Mouse (Mus musculus): Measurements from ENCODE around the gene Fxr1. TPM values are rescaled to one million over a fixed set of nuclear protein-coding genes. Genes with fewer than 3 reads are reported as not detected.
"Not testable (repeated sequence)": the region's sequence is repeated elsewhere in the genome, so short reads cannot be mapped to it uniquely, and the experiment has no call there.

Fxr1 gene
- polyA plus RNA-seq (2016; fragmentation: Nextera tagmentation; extraction: Ambion mirVana) = 67.7 and 70.5 TPM in 2 replicates

- H3K27ac ChIP-seq = peak within 1 kb of the TSS; percentile 100
- peak within 1 kb of the TSS; percentile 91 for H3K4me3 ChIP-seq
- DNase-seq (ENCODE audit: low spot score) = peak; percentile 91
- WGBS = 1% methylated on average over 64 of the region's 97 CpGs
- H3K27me3 ChIP-seq (ENCODE audit: insufficient read depth, poor library complexity, severe bottlenecking) = no peaks in the 10 kb centered on the region
- 0 out of 2 replicates have a peak, but pooled peaks cover 2% of the 10 kb centered on the region for H3K36me3 ChIP-seq
- H3K9me3 ChIP-seq = no peaks in the 10 kb centered on the region
- peaks cover 13% of the 10 kb centered on the region for H3K4me1 ChIP-seq
Measured at GRCm38 (mm10) chr3:34019540-34020381, at the start of gene Fxr1. Gene Fxr1, plus strand, starts transcription at chr3:34019943.

GRCm38 (mm10) chr3:33979395-33979794 lies 40.3 kb upstream of the Fxr1 start:
- Histone ChIP-seq H3K27ac (no peak overlapping the region), H3K4me3 (no peak overlapping the region), H3K9me3 (no peaks in the 10 kb centered on the region), H3K4me1 (no peaks in the 10 kb centered on the region), H3K36me3 (no peaks in the 10 kb centered on the region), H3K27me3 (ENCODE audit: insufficient read depth, poor library complexity, severe bottlenecking) (no peaks in the 10 kb centered on the region)
- WGBS = 69% methylated on average over 6 of the region's 6 CpGs
- no peak for DNase-seq (ENCODE audit: low spot score)

GRCm38 (mm10) chr3:33982746-33983145 lies 37.0 kb upstream of the Fxr1 start:
- 85% methylated on average over 5 of the region's 5 CpGs for WGBS
- no peak overlapping the region for H3K27ac ChIP-seq
- no peaks in the 10 kb centered on the region for H3K27me3 ChIP-seq (ENCODE audit: insufficient read depth, poor library complexity, severe bottlenecking)
- H3K4me3 ChIP-seq = no peak overlapping the region
- H3K36me3 ChIP-seq = no peaks in the 10 kb centered on the region
- no peaks in the 10 kb centered on the region for H3K9me3 ChIP-seq
- peak; percentile 33 for DNase-seq (ENCODE audit: low spot score)
- no peaks in the 10 kb centered on the region for H3K4me1 ChIP-seq

GRCm38 (mm10) chr3:33989302-33989701 lies 30.4 kb upstream of the Fxr1 start:
- DNase-seq (ENCODE audit: low spot score) = peak; percentile 87
- WGBS = 39% methylated on average over 8 of the region's 8 CpGs
- Histone ChIP-seq H3K4me1 (peaks cover 29% of the 10 kb centered on the region), H3K4me3 (peak overlapping the region; percentile 15; the same call in 1 of the 2 replicates), H3K27ac (peak overlapping the region; percentile 87), H3K27me3 (ENCODE audit: insufficient read depth, poor library complexity, severe bottlenecking) (no peaks in the 10 kb centered on the region), H3K9me3 (no peaks in the 10 kb centered on the region), H3K36me3 (no peaks in the 10 kb centered on the region)

DNA sequence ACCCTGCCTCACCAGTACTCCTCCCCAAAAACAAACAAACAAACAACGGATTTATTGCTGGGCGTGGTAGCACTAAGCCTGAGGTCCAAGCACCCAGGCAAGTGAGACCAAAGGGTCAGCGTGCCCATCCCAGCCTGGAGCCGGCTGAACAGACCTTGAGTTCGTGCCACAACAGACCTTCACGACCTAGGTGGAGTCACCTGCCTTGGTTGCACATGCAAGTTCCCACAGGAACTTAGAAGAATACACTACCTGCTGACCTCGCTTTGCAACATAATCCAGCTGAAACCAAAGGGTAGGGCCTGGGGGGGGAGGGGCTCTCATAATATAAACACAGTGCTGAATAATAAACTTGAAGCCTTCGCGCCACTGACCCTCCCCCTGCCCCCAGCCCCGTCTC lies 29.3 kb upstream of the Fxr1 start:
- no peak for DNase-seq (ENCODE audit: low spot score)
- Histone ChIP-seq H3K36me3 (no peaks in the 10 kb centered on the region), H3K27me3 (ENCODE audit: insufficient read depth, poor library complexity, severe bottlenecking) (no peaks in the 10 kb centered on the region), H3K4me1 (peaks cover 29% of the 10 kb centered on the region), H3K9me3 (no peaks in the 10 kb centered on the region), H3K4me3 (no peak overlapping the region), H3K27ac (peak overlapping the region; percentile 87; the same call in 1 of the 2 replicates)
- WGBS = 74% methylated on average over 10 of the region's 10 CpGs

- peak; percentile 71 for DNase-seq (ENCODE audit: low spot score)
- H3K4me3 ChIP-seq = no peak overlapping the region
- no peaks in the 10 kb centered on the region for H3K9me3 ChIP-seq
- H3K27me3 ChIP-seq (ENCODE audit: insufficient read depth, poor library complexity, severe bottlenecking) = no peaks in the 10 kb centered on the region
- H3K27ac ChIP-seq = peak overlapping the region; percentile 87; the same call in 1 of the 2 replicates
- 31% methylated on average over 8 of the region's 8 CpGs for WGBS
- H3K4me1 ChIP-seq = peaks cover 29% of the 10 kb centered on the region
- no peaks in the 10 kb centered on the region for H3K36me3 ChIP-seq
Measured at GRCm38 (mm10) chr3:33990921-33991320, 28.8 kb upstream of the Fxr1 start.

- no peaks in the 10 kb centered on the region for H3K9me3 ChIP-seq
- H3K27ac ChIP-seq = peak overlapping the region; percentile 3; the same call in 1 of the 2 replicates
- H3K4me1 ChIP-seq = peaks cover 29% of the 10 kb centered on the region
- WGBS = 73% methylated on average over 14 of the region's 14 CpGs
- no peak for DNase-seq (ENCODE audit: low spot score)
- H3K36me3 ChIP-seq = no peaks in the 10 kb centered on the region
- no peak overlapping the region for H3K4me3 ChIP-seq
- no peaks in the 10 kb centered on the region for H3K27me3 ChIP-seq (ENCODE audit: insufficient read depth, poor library complexity, severe bottlenecking)
Measured at GRCm38 (mm10) chr3:33993421-33994126, 26.2 kb upstream of the Fxr1 start.

- WGBS = 56% methylated on average over 3 of the region's 3 CpGs
- H3K36me3 ChIP-seq = no peaks in the 10 kb centered on the region
- DNase-seq (ENCODE audit: low spot score) = no peak
- H3K27ac ChIP-seq = no peak overlapping the region; the same call in 1 of the 2 replicates
- peaks cover 25% of the 10 kb centered on the region for H3K4me1 ChIP-seq
- H3K9me3 ChIP-seq = no peaks in the 10 kb centered on the region
- H3K4me3 ChIP-seq = no peak overlapping the region
- H3K27me3 ChIP-seq (ENCODE audit: insufficient read depth, poor library complexity, severe bottlenecking) = no peaks in the 10 kb centered on the region
Measured at GRCm38 (mm10) chr3:33994127-33994488, 25.6 kb upstream of the Fxr1 start.

DNA sequence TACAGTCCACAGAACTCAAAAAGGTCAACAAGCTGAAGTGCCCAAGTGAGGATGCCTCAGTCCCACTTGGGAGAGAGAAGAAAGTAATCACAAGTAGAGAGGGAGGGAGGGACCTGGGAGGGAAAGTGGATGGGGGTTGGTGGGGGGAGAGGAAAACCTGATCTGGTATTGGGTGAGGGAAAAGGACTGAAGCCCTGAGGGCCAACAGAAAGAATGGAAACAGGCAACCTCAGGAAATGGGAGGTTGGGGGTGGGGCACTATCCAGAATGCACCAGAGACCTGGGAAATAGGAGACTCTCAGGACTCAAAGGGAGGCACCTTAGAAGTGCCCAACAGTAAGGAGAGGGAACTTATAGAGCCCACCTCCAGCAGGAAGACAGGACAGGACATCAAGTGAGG lies 18.1 kb upstream of the Fxr1 start:
- H3K4me1 ChIP-seq; H3K9me3 ChIP-seq; H3K27ac ChIP-seq; H3K27me3 ChIP-seq (ENCODE audit: insufficient read depth, poor library complexity, severe bottlenecking); DNase-seq (ENCODE audit: low spot score); H3K4me3 ChIP-seq; H3K36me3 ChIP-seq: not testable (repeated sequence)

DNA sequence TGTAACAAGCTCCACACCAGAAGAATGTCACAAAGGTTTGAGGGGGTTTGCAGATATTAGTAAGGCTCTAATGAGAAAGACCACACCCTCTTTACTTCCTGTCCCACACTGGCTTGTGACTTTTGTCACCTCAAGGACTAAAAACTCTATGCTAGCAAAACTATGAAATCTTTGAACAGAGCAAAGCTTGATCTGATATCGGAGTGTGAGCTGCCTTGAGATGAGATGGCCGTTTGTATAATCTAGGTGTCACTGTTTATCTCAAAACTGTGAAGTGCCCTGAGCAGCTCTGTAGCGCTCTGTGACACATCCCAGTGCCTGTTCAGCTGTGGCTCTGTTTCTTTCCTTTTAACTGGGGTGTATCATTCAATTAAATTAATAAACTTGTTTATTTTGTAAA lies 15.9 kb upstream of the Fxr1 start:
- Histone ChIP-seq H3K4me1 (peaks cover 18% of the 10 kb centered on the region), H3K36me3 (no peaks in the 10 kb centered on the region), H3K27ac (no peak overlapping the region), H3K27me3 (ENCODE audit: insufficient read depth, poor library complexity, severe bottlenecking) (no peaks in the 10 kb centered on the region), H3K4me3 (no peak overlapping the region), H3K9me3 (no peaks in the 10 kb centered on the region)
- 28% methylated on average over 3 of the region's 3 CpGs for WGBS
- DNase-seq (ENCODE audit: low spot score) = no peak

GRCm38 (mm10) chr3:34006301-34006700 lies 13.4 kb upstream of the Fxr1 start:
- Histone ChIP-seq H3K4me3 (no peak overlapping the region), H3K36me3 (no peaks in the 10 kb centered on the region), H3K27me3 (ENCODE audit: insufficient read depth, poor library complexity, severe bottlenecking) (no peaks in the 10 kb centered on the region), H3K9me3 (no peaks in the 10 kb centered on the region), H3K4me1 (peaks cover 18% of the 10 kb centered on the region), H3K27ac (no peak overlapping the region)
- 67% methylated on average over 2 of the region's 2 CpGs for WGBS
- no peak for DNase-seq (ENCODE audit: low spot score)

- H3K9me3 ChIP-seq = no peaks in the 10 kb centered on the region
- H3K36me3 ChIP-seq = no peaks in the 10 kb centered on the region
- H3K4me1 ChIP-seq = peaks cover 18% of the 10 kb centered on the region
- 75% methylated on average over 3 of the region's 3 CpGs for WGBS
- H3K27me3 ChIP-seq (ENCODE audit: insufficient read depth, poor library complexity, severe bottlenecking) = no peaks in the 10 kb centered on the region
- no peak for DNase-seq (ENCODE audit: low spot score)
- no peak overlapping the region for H3K4me3 ChIP-seq
- H3K27ac ChIP-seq = no peak overlapping the region
Measured at GRCm38 (mm10) chr3:34006824-34007223, 12.9 kb upstream of the Fxr1 start.

- H3K27me3 ChIP-seq (ENCODE audit: insufficient read depth, poor library complexity, severe bottlenecking) = no peaks in the 10 kb centered on the region
- WGBS = 73% methylated on average over 4 of the region's 4 CpGs
- no peak overlapping the region for H3K4me3 ChIP-seq
- DNase-seq (ENCODE audit: low spot score) = no peak
- H3K9me3 ChIP-seq = no peaks in the 10 kb centered on the region
- peak overlapping the region; percentile 38; the same call in 1 of the 2 replicates for H3K27ac ChIP-seq
- H3K36me3 ChIP-seq = no peaks in the 10 kb centered on the region
- peaks cover 18% of the 10 kb centered on the region for H3K4me1 ChIP-seq
Measured at GRCm38 (mm10) chr3:34007611-34008010, 12.1 kb upstream of the Fxr1 start.

All from heart, embryonic 10.5 days (tissue).